Mouse (Mus musculus) telencephalon, adult 2 months (tissue): ENCODE results near the gene Cd37.

Experiments
- DNase-seq: peaks from one replicate; pipeline ENCODE4 v3.0.0-alpha.2; 2011; ENCODE audit warnings: low read depth, low spot score

Cd37 gene

DNA sequence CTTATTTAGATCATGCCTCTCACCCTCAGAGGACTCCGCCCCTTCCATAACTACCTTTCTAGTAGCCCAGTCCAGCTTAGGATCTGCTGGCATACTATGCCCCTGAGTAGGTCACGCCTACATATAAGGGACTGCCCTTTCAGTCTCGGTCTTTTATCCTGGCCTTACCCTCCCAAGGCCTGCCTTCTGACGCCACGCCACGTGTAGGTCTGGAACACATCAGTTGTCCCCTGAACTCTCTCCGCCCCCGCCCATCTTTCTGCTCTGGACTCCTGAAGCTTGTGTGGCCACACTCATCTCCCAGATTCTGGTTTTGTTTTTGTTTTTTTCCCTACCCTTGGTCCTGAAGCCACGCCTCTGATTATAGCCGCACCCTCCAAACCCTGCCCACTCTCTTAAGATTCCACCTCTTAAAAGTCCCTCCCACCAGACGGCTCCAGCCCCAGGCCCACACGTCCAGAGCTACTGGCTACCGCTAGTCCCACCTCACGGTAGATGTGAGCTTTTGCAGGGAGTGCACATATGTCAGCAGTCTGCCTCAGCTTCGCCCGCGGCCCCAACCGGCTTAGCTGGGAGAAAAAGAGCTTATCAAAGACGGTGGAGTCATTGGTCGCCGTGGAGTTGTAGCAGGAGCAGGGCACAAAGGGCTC, 3.9 kb downstream of the Cd37 start:
- DNase-seq = no peak

GRCm38 (mm10) chr7:45234333-45234841, 4.5 kb downstream of the Cd37 start:
- DNase-seq = no peak

- peak; percentile 93 for DNase-seq
Measured at GRCm38 (mm10) chr7:45233580-45234332, 5.2 kb downstream of the Cd37 start.

GRCm38 (mm10) chr7:45232716-45233465, 6.0 kb downstream of the Cd37 start:
- DNase-seq = peak; percentile 76

DNA sequence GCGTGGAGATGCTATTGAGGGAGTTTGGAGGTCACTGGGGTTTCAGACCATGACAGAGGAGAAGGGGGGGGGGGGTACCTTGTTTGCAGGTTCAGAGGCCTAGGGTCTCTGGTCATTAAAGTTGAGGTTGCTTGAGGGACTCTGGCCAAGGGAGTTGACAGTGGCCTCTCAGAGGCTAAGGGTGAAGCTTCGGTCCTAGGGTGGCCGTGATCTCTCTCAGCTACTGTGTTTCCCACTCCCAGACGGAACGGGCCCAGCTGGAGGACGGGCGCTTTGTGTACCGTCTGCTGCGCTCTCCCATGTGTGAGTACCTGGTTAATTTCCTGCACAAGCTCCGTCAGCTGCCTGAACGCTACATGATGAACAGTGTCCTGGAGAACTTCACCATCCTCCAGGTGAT, 7.0 kb downstream of the Cd37 start:
- no peak for DNase-seq

- no peak for DNase-seq
Measured at GRCm38 (mm10) chr7:45231192-45231591, 7.7 kb downstream of the Cd37 start.

DNA sequence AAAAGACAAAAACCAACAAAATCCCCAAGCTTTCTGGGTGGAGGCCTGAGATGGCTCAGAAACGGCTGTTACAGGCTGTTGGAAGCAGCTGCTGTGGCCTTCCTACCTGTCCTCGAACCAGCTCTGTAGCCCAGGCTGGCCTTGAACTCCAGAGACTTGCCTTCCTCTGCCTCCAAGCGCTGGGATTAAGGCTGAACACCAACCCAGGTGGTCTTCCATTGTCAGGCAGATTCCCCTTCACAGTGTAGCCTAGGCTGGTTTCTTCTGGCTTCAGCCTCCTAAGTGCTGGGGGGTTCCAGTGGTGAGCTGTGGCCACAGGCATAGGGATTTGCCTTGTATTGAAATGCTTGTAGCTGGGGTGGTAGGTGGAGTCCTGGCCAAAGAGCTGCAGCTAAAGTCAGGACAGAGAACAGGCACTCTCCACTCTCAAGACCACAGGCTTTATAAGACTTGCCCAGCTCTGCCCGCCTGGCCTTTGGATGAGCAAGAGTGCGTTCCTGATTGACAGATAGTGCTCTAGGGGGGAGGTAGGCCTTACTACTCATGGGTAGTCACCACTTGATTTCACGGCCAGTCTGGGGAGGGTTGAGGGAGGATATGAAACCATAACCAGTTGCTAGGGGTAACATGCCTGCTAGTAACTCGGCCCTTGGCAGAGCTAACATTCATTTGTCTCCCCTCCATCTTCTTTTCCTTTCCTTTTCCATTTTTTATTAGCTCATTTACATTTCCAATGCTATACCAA, 9.3 kb downstream of the Cd37 start:
- no peak for DNase-seq

DNA sequence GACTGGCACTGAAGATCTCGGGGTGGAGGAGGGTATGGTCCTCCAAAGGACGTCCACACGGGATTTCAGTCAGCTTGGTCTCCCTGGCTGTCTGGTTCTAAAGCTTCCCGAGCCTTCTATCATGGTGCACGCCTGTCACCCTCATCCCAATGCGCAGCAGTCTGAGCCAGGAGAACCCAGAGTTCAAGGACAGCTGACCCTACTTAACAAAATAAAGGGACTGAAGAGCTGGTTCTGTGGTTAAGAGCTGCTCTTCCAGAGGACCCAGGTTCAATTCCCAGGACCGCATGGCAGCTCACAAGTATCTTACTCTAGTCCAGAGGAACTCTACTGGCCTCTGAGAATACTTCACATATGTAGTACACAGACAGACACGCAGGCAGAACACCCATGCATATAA, 9.9 kb downstream of the Cd37 start:
- no peak for DNase-seq

GRCm38 (mm10) chr7:45228548-45228947, 10.4 kb downstream of the Cd37 start:
- DNase-seq = no peak

DNA sequence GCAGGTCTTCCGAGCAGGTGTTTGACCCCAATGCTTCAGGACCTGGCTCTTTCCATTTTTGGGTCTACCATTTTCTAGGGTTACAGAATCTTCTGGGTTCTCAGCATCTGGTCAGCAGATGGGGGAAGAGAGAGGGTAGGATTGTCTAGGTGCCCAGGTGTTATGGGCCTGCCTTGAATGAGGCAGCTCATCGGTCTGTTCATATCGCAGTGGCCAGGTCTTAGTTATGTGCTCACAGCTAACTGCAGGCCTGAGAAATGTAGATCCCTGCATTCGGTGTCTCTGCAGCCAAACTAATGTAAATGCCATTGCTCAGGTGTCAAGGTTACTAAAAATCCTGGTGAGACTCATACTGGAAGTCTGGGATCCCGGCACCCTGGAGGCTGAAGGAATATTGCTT, 12.5 kb downstream of the Cd37 start:
- DNase-seq = no peak

- no peak for DNase-seq
Measured at GRCm38 (mm10) chr7:45224826-45225225, 14.1 kb downstream of the Cd37 start.

DNA sequence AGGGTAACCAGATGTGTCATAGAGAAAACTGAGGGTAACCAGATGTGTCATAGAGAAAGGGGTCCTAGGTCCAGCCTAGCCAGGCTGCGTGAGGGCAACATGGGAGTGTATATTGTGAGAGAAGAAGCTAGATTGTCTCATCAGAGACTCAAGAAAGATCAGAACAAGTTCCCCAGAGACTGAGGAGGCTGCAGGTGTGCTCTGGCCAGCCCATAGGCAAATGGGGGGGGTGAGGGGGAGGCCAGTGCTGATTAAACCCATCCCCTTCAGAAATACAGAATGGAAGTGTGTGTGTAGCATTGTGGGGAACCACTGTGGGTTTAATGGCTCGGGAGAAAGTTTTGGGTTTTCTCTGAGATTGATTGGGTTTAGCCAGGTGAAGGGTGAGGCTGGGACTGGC, 17.2 kb downstream of the Cd37 start:
- no peak for DNase-seq

DNA sequence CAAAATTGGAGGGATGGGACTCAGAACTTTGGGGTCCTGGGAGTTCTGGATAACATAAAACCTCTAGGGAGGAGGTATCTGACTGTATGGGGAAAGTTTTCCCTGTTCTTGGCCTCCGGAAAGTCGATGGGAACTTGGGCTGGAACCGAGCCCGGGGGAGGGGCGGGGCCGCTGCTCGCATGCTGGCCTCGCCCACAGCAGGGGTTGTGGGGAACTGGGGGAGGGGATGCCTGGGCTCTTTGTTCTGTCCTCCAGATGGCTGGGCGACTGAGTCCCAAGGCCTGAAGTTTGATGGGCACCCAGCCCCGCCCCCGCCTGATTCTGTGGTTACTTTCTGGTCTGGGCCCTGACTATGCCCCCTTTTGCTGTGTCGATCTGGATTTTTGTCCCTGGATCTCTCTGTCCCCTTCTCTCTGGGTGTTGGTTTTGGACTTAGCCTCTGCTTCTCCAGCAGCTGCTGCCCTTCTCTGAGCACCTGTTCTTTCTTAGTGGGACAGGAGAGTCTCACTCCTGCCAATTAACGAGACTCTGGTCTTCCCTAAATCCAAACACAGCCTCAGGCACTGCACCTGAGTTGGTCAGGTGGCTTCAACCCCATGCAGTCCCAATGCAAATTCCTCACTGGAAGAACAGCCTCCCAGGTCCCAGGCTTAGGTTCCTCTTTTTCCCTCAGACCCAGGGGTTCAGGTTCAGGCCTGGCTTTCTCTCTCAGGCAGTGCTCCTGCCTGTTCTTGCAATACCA, 22.3 kb downstream of the Cd37 start:
- DNase-seq = no peak

GRCm38 (mm10) chr7:45215673-45216441, 23.1 kb downstream of the Cd37 start, which contains the start of gene Tead2:
Gene Tead2 (plus strand): TSS chr7:45215753.
- no peak for DNase-seq

DNA sequence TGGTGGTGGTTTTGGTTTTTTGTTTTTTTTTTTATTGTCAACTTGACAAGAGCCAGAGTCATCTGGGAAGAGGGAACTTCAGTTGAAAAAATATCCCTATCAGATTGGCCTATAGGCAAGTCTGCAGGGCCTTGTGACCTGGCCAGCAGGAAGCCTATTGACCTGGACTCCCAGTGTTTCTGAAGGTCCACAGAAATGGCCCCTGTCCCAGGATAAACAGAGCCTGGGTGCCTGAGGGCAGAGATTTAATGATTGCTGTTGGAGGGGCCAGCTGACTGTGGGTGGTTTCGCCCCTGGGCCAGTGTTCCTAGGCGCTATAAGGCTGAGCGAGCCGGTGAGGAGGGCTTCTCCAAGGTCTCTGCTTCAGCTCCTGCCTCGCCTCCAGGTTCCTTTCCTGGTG, 25.2 kb downstream of the Cd37 start:
- no peak for DNase-seq

- DNase-seq = no peak
Measured at GRCm38 (mm10) chr7:45212356-45212755, 26.6 kb downstream of the Cd37 start.

DNA sequence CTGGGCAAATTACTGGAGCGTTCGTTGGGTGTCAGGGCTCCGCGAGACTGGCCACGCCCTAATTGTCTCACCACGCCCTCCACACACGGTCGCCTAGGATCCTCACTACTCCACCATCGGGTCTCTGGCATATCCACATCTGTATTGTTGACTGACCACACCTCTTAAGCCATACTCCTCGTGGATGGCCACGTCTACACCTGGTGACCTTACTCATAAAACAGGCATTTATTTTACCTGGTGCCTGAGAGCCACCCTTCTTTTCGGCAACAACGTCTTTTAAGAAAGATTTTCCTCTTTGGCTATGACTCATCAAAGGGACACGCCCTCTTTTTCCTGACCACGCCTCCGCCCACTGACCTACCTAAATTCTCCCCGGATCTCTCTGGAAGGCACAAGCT, 27.1 kb downstream of the Cd37 start, which contains the start of gene Dkkl1:
Gene Dkkl1 (minus strand): TSS at position 297 of the 401 bp plus-strand sequence.
- DNase-seq = no peak

DNA sequence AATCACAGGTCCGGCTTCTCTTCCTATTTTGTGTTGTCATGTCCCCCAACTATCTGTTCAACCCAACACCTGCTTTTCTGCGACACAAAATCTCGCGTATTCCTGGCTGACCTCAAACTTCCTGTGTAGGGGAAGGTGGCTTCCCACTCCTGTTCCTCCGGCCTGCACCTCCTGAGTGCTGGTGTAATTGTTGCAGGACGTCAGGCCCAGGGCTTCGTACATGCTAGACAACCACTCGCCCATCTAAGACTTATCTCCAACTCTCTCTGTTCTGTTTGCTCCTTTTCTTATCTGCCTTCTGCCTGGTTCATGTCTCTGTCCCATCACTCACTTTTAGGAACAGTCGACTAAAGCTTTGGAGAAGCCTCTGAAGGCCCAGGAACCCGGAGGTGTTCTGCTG, 27.8 kb downstream of the Cd37 start:
- DNase-seq = no peak

DNA sequence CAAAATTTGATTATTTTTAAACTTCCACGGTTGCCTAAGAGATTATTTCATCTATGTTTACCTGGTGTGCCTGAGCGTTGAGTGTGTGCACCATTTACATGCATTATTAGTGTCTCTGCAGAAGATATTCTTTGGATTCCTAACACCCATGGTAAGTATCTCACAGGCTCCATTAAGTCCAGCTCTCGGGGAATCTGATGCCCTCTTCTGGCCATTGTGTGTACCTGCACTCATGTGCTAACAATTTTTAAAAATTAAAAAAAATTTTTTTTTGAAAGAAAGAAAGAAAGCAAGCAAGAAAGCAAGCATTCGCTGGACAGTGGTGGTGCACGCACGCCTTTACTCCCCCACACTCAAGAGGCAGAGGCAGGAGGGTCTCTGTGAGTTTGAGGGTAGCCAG, 30.7 kb downstream of the Cd37 start:
- no peak for DNase-seq
